ENCODE assay signal across 12 mouse cellular contexts in the genomic region with DNA sequence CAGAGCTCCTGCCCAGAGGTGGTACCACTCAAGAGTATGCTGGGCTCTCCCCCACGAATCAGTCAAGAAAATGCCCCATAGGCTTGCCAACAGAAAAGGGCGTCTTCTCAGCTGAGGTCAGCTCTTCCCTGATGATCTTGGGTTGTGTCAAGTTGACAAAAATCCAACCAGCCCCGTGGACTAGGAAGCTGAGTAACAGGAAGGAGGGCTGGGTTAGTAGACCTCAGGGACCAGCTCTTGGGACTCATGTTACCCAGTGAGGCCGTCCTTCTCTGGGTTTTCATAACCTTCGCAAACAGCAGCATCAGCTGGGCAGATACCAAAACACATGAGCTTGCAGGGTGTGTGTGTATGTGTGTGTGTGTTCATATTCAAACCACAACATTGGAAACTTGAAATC. TPM values are rescaled to one million over a fixed set of nuclear protein-coding genes. Genes with fewer than 3 reads are reported as not detected.
"Had no signal": no experiment of that assay in that cellular context is flagged by ENCODE, and none has a peak within 500 bp of the region (broad histone marks: within the 10 kb centered on the region; RNA-seq: fewer than 3 reads in every experiment).

No protein-coding gene starts in this region.

- H3K9me3 ChIP-seq: limb, embryonic 15.5 days; liver, embryonic 12.5 days; midbrain, embryonic 10.5 days; neural tube, embryonic 12.5 days had no signal

- DNase-seq: layer of hippocampus, adult 9-11 months; layer of hippocampus, postnatal 36 days; lung, embryonic 14.5 days; lung, postnatal 10 days; lung, postnatal 4 days; midbrain, embryonic 14.5 days; spleen, adult 18-20 months; thymus, postnatal 36 days had no signal

- H3K4me1 ChIP-seq: limb, embryonic 15.5 days; liver, embryonic 12.5 days; midbrain, embryonic 10.5 days; neural tube, embryonic 12.5 days had no signal

- H3K27me3 ChIP-seq: liver, embryonic 12.5 days; neural tube, embryonic 12.5 days had no signal

- H3K9ac ChIP-seq: limb, embryonic 15.5 days; liver, embryonic 12.5 days; lung, embryonic 14.5 days; neural tube, embryonic 12.5 days had no signal

- H3K36me3 ChIP-seq: limb, embryonic 15.5 days; liver, embryonic 12.5 days; midbrain, embryonic 10.5 days; neural tube, embryonic 12.5 days had no signal

- H3K4me2 ChIP-seq: limb, embryonic 15.5 days; liver, embryonic 12.5 days; lung, embryonic 14.5 days; neural tube, embryonic 12.5 days had no signal

- ATAC-seq: liver, embryonic 12.5 days had no signal

- H3K27ac ChIP-seq: limb, embryonic 15.5 days; liver, embryonic 12.5 days; midbrain, embryonic 10.5 days; neural tube, embryonic 12.5 days had no signal

- H3K4me3 ChIP-seq: limb, embryonic 15.5 days; liver, embryonic 12.5 days; midbrain, embryonic 10.5 days; neural tube, embryonic 12.5 days had no signal

RNA-seq across cellular contexts. Expression of a gene that starts 55.8 kb away (rescaled TPM):
- total RNA-seq: layer of hippocampus, postnatal 36 days had no signal
- polyA plus RNA-seq: neural tube, embryonic 12.5 days had no signal
